Mouse (Mus musculus) ES-E14 (cell line): ENCODE measurements around the gene Gpr182.

Experiments
- CHD2 ChIP-seq: IDR thresholded peaks from 2 replicates; pipeline ENCODE4 v1.6.1; 2014; ENCODE audit warnings: mild to moderate bottlenecking, low read depth, low read length, inconsistent platforms
- HCFC1 ChIP-seq: IDR thresholded peaks from 2 replicates; pipeline ENCODE4 v1.6.1; 2012; ENCODE audit warnings: low read length, inconsistent platforms, borderline replicate concordance; ENCODE audit not compliant: insufficient read depth
- MAFK ChIP-seq: IDR thresholded peaks from 2 replicates; pipeline ENCODE4 v1.6.1; 2014; ENCODE audit warnings: mild to moderate bottlenecking, low read depth, low read length, inconsistent platforms; ENCODE audit not compliant: insufficient read depth
- ZC3H11A ChIP-seq: IDR thresholded peaks from 2 replicates; pipeline ENCODE4 v1.6.1; 2012; ENCODE audit warnings: low read depth, mild to moderate bottlenecking, inconsistent platforms, low read length, borderline replicate concordance

GRCm38 (mm10) chr10:127759181-127760110 lies 7.9 kb upstream of the Gpr182 start, which contains the start of the genes Rdh1 and Rdh16f1:
- TF ChIP-seq ZC3H11A (no peak), HCFC1 (no peak), CHD2 (no peak), MAFK (no peak)
